Mouse (Mus musculus) kidney, postnatal 0 days (tissue): ENCODE results near the gene Gm49486. TPM values are rescaled to one million over a fixed set of nuclear protein-coding genes. Genes with fewer than 3 reads are reported as not detected.

ENCODE experiments used
- ATAC-seq: fragments of 200-750 bp; cut with Nextera tagmentation; replicated peaks from 2 replicates; pipeline ENCODE4 v1.8.0; 2017; ENCODE audit warnings: low read depth, moderate number of reproducible peaks, moderate TSS enrichment, moderate library complexity; ENCODE audit not compliant: low FRiP score
- DNase-seq: peaks from one replicate; pipeline ENCODE4 v3.0.0-alpha.2; 2016; ENCODE audit warnings: low spot score
- H3K27ac ChIP-seq: fragments of 300-500 bp; sonication (generic); 2 replicates; pipeline ENCODE4 v1.5.1; 2014; ENCODE audit warnings: mild to moderate bottlenecking
- H3K27me3 ChIP-seq: fragments of 300-500 bp; sonication (generic); 2 replicates; pipeline ENCODE4 v1.6.1; 2014; ENCODE audit warnings: low read length, mixed read lengths; ENCODE audit not compliant: insufficient read depth
- H3K36me3 ChIP-seq: fragments of 300-500 bp; sonication (generic); 2 replicates; pipeline ENCODE4 v1.6.1; 2014; ENCODE audit warnings: low read length, mixed read lengths; ENCODE audit not compliant: insufficient read depth
- H3K4me1 ChIP-seq: fragments of 300-500 bp; sonication (generic); replicated peaks from 2 replicates; pipeline ENCODE4 v1.6.1; 2014; ENCODE audit warnings: antibody characterized with exemption, low read length, mixed read lengths; ENCODE audit not compliant: insufficient read depth
- H3K4me2 ChIP-seq: fragments of 300-500 bp; sonication (generic); 2 replicates; pipeline ENCODE4 v1.6.1; 2014; ENCODE audit warnings: mild to moderate bottlenecking, low read length, moderate library complexity, mixed read lengths
- H3K4me3 ChIP-seq: fragments of 300-500 bp; sonication (generic); replicated peaks from 2 replicates; pipeline ENCODE4 v1.5.1; 2014; ENCODE audit warnings: low read depth, low read length
- H3K9ac ChIP-seq: fragments of 300-500 bp; sonication (generic); 2 replicates; pipeline ENCODE4 v1.6.1; 2014; ENCODE audit warnings: low read depth, low read length
- H3K9me3 ChIP-seq: fragments of 300-500 bp; sonication (generic); replicated peaks from 2 replicates; pipeline ENCODE4 v1.6.1; 2016; ENCODE audit warnings: low read length, inconsistent platforms, mixed read lengths
- CTCF ChIP-seq: IDR thresholded peaks from 2 replicates; pipeline ENCODE4 v1.5.1; 2016; ENCODE audit warnings: antibody characterized with exemption, low read depth, mild to moderate bottlenecking, moderate library complexity
- WGBS: fragments of 180-500 bp; shearing (Covaris S2); extraction: QIAGEN DNeasy Blood & Tissue Kit; methylation state at CpG from one replicate; pipeline ENCODE4 v1.1.7; 2014; 5-methylcytosine and 5-hydroxymethylcytosine counted together
- polyA plus RNA-seq: library from polyadenylated mRNA; unstranded; fragments of >200 nt; fragmentation: Nextera tagmentation; extraction: Ambion mirVana; gene quantifications from 2 replicates; pipeline ENCODE4 v1.2.1, GENCODE M21; 2015

The Gm49486 gene
- polyA plus RNA-seq = 0.33 and 0.42 TPM in 2 replicates

DNA sequence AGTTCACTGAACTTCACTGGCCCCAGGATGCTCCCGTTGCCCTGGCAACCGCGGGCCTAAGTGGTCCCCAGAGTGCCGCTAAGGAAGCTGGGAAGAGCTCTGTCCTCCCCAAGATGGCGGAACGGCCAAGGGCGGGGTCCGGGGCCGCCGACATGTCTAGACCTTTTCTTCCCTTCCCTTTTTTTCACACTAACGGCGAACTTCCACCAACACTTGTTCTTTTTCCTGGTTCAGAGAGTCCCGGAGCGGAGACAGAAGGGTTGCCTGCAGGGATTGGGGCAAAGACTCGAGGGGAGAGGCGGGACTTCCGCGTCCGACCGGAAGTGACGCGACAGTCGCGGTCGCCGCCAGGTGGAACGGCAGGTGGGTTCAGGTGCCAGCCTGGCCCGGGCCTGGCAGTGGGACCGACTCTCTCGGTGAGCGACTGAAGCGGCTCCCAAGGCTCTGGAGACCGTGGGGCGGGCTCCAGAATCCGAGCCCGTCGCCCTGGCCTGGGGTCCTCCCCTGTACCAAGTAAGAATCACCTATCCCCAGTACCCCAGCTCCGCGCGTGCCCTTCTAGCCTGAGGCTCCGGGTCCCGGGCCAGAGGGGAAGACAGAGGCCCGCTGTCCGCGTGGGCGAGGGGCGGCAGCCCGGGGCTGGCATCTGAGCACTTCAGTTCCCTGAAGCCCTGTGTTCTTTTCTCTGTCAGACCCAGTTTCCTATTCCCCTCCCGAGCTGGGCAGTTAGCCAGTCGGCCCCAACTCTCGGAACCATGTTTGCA, at the start of gene Gm49486, which contains the start of gene Pick1:
TSS of gene Gm49486 (plus strand) at position 334 of the 764 bp plus-strand sequence.
TSS of gene Pick1 (plus strand) at position 116 of the 764 bp plus-strand sequence.
- H3K27ac ChIP-seq = peak within 1 kb of the TSS; percentile 95
- peak within 1 kb of the TSS; percentile 74 for H3K9ac ChIP-seq
- H3K4me2 ChIP-seq = peak within 1 kb of the TSS; percentile 76
- H3K27me3 ChIP-seq = no peaks in the 10 kb centered on the region
- WGBS = under 1% methylated on average over 51 of the region's 51 CpGs
- peak within 1 kb of the TSS; percentile 53 for H3K4me3 ChIP-seq
- peaks cover 11% of the 10 kb centered on the region; the same call in 1 of the 2 replicates for H3K36me3 ChIP-seq
- TF ChIP-seq CTCF = no peak
- H3K9me3 ChIP-seq = no peaks in the 10 kb centered on the region
- DNase-seq = peak; percentile 93
- H3K4me1 ChIP-seq = peaks cover 4% of the 10 kb centered on the region; the same call in 1 of the 2 replicates
- peak; percentile 87 for ATAC-seq

GRCm38 (mm10) chr15:79185213-79185612, 44.0 kb upstream of the Gm49486 start:
- Histone ChIP-seq H3K27ac (no peak overlapping the region), H3K9me3 (no peaks in the 10 kb centered on the region), H3K4me2 (no peak overlapping the region), H3K4me3 (no peak overlapping the region), H3K9ac (no peak overlapping the region), H3K27me3 (no peaks in the 10 kb centered on the region), H3K4me1 (no peaks in the 10 kb centered on the region), H3K36me3 (no peaks in the 10 kb centered on the region)
- WGBS = 70% methylated on average over 10 of the region's 10 CpGs
- ATAC-seq (no peak), DNase-seq (no peak)
- TF ChIP-seq CTCF = no peak

GRCm38 (mm10) chr15:79187819-79188218, 41.4 kb upstream of the Gm49486 start:
- Histone ChIP-seq H3K27ac (no peak overlapping the region), H3K4me2 (no peak overlapping the region), H3K9ac (no peak overlapping the region), H3K9me3 (no peaks in the 10 kb centered on the region), H3K36me3 (no peaks in the 10 kb centered on the region), H3K4me1 (peaks cover 1% of the 10 kb centered on the region; the same call in 1 of the 2 replicates), H3K4me3 (no peak overlapping the region), H3K27me3 (no peaks in the 10 kb centered on the region)
- WGBS = 84% methylated on average over 8 of the region's 8 CpGs
- TF ChIP-seq CTCF = no peak
- ATAC-seq (no peak), DNase-seq (no peak)

DNA sequence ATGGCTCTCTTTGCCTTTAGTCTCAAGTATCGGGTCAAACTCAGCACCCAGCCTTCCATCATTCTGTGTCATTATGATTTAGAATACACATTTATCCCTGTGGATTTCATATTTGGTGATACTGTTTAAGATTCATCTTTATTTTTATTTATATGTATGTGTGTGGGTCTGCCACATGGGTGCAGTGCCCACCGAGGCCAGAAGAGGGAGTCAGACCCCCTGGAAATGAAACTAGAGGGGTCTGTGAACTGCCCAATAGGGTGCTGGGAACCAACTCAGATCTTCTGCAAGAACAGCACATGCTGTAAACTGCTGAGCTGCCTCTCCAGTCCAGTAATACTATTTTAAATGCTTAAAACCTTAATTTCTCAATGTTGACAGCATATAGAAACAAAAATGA, 37.8 kb upstream of the Gm49486 start:
- H3K9ac ChIP-seq = no peak overlapping the region
- DNase-seq (no peak), ATAC-seq (no peak)
- H3K27ac ChIP-seq = no peak overlapping the region
- WGBS = 93% methylated on average over 2 of the region's 2 CpGs
- H3K4me3 ChIP-seq = no peak overlapping the region
- H3K4me2 ChIP-seq = no peak overlapping the region
- H3K9me3 ChIP-seq = no peaks in the 10 kb centered on the region
- H3K27me3 ChIP-seq = no peaks in the 10 kb centered on the region
- H3K36me3 ChIP-seq = no peaks in the 10 kb centered on the region
- peaks cover 5% of the 10 kb centered on the region; the same call in 1 of the 2 replicates for H3K4me1 ChIP-seq
- TF ChIP-seq CTCF = no peak

GRCm38 (mm10) chr15:79192450-79192849, 36.7 kb upstream of the Gm49486 start:
- H3K4me3 ChIP-seq = no peak overlapping the region
- WGBS = 86% methylated on average over 6 of the region's 6 CpGs
- H3K36me3 ChIP-seq = no peaks in the 10 kb centered on the region
- H3K27me3 ChIP-seq = no peaks in the 10 kb centered on the region
- no peak overlapping the region for H3K9ac ChIP-seq
- DNase-seq (no peak), ATAC-seq (no peak)
- no peaks in the 10 kb centered on the region for H3K9me3 ChIP-seq
- TF ChIP-seq CTCF = no peak
- H3K4me1 ChIP-seq = peaks cover 5% of the 10 kb centered on the region; the same call in 1 of the 2 replicates
- H3K4me2 ChIP-seq = no peak overlapping the region
- no peak overlapping the region for H3K27ac ChIP-seq

DNA sequence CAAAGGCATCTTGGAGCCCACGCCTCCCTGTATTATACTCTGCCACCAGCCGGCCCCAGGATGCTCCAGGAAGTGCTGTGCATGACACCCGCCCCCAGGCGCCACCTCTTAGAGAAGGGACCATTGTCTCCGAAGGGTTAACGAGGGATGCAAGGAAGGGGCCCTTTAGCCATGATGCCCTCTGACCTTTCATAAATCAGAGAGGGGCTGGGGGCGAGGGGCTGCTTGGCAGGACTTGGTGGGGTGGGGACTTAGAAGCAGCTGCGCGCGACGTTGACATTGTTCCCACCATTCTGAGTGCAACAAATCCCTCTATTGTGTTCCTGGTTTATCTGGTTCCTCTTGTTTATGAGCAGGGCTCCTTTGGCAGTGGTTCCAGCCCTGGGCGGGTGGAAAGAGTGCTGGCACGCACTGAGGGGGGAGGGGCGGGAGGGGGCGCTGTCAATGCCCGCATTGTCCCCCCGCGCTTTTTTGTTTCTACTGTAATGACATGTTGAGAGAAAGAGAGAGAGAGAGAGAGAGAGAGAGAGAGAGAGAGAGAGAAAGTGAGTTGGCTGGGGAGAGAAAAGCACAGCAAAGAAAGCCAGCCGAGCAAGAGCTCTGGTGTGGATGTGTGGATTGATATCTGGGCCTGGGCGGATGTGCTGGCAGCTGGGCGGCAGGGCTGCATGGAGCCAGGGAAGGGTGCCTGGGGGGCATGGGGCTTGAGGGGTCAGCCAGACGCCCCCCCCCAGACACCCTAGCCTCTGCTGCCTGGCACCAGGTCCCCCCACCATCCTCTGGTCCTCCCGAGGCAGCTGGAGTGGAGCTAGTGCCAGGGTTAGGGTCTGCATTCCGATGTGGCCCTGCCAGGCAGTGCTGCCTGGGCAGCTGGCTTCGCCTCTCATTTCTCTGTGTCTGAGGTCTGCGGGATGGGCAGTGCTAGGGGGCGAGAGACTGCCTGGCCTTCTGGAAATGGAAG, 36.0 kb upstream of the Gm49486 start:
- Histone ChIP-seq H3K36me3 (no peaks in the 10 kb centered on the region), H3K4me2 (peak overlapping the region; percentile 18; the same call in 1 of the 2 replicates), H3K4me1 (peaks cover 5% of the 10 kb centered on the region; the same call in 1 of the 2 replicates), H3K4me3 (no peak overlapping the region), H3K27me3 (no peaks in the 10 kb centered on the region), H3K27ac (no peak overlapping the region), H3K9ac (no peak overlapping the region), H3K9me3 (no peaks in the 10 kb centered on the region)
- no peak for ATAC-seq
- 39% methylated on average over 27 of the region's 27 CpGs for WGBS
- no peak for DNase-seq
- no peak for TF ChIP-seq CTCF
